Mouse (Mus musculus) lung, adult 10 weeks (tissue): Measurements from ENCODE around the gene Gm20888. TPM values are rescaled to one million over a fixed set of nuclear protein-coding genes. Genes with fewer than 3 reads are reported as not detected.

ENCODE experiments used
- polyA plus RNA-seq: library from polyadenylated mRNA; stranded (reverse); fragments of 350-450 nt; fragmentation: Illumina TruSeq; extraction: RNeasy Lipid Tissue Mini Kit (QIAGEN cat#74804); gene quantifications from one replicate; pipeline ENCODE4 v1.2.3, GENCODE M21; 2014; ENCODE audit warnings: low read depth, low replicate concordance; ENCODE audit not compliant: insufficient read depth

Gm20888 gene
- not detected for polyA plus RNA-seq

DNA sequence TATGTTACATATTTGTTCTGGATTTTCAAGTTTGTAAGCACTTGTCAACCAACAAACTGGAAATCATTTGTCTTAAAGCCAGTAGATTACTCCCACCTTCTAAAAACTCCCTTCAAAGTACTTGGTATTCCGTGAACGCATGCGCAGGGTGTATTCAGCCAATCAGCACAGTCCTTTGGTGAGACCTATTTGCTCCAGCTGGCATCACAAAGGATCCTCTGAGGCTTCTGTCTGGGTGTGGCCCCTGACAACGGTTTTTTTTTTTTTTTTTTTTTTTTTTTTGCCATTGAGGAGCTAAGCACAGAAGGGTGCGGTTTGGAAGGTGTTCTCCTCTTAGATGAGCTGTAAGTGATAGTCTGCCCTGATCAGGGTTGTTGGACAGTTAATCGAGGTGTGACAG is at the start of gene Gm20888:
TSS of gene Gm20888 (plus strand) at position 301 of the 400 bp plus-strand sequence.

Other genes starting within 250 kb of the Gm20888 start
- gene Gm21118, start 168.2 kb upstream of the Gm20888 start, polyA plus RNA-seq = not detected
- gene Gm29423, start 138.6 kb upstream of the Gm20888 start, polyA plus RNA-seq = not detected
- not detected for gene Gm29644, start 138.5 kb upstream of the Gm20888 start, polyA plus RNA-seq